Mouse (Mus musculus) right cerebral cortex, adult 18-20 months (tissue): ENCODE results near the gene Eif5a2.
A peak's percentile ranks its signal among the peaks of the same experiment; 100 is the strongest.
"Not testable (repeated sequence)": the region's sequence is repeated elsewhere in the genome, so short reads cannot be mapped to it uniquely, and the experiment has no call there.

Experiments used
- DNase-seq: peaks from one replicate; pipeline ENCODE4 v3.0.0; 2022; ENCODE audit warnings: mixed read lengths

Eif5a2 gene

GRCm38 (mm10) chr3:28780994-28781393, at the start of gene Eif5a2:
Eif5a2 (plus strand) TSS chr3:28781276.
- peak; percentile 96 for DNase-seq

DNA sequence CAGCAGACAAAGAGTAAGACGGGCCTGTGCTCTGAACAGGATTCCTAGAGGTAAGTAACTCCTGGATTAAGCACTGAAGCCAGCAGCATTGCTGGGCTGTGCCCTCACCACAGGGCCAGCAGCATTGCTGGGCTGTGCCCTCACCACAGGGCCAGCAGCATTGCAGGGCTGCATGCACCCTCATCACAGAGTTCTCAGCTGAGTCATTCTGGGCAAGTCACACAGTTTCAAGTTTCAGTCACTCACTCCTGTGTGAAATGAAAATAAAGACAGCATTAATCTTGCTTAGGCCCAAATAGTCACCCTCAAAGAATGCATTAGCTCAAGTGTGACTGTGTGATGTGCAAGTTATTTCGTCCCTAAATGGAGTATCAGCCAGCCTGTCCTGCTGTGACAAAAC, 46.4 kb upstream of the Eif5a2 start:
- no peak for DNase-seq

GRCm38 (mm10) chr3:28736981-28737380, 44.1 kb upstream of the Eif5a2 start:
- DNase-seq, result no peak

- DNase-seq, result no peak
Observed at GRCm38 (mm10) chr3:28740353-28740752, 40.7 kb upstream of the Eif5a2 start.

- DNase-seq, result no peak
Observed at GRCm38 (mm10) chr3:28743251-28743650, 37.8 kb upstream of the Eif5a2 start.

- DNase-seq, result peak; percentile 83
Observed at GRCm38 (mm10) chr3:28745835-28746483, 35.1 kb upstream of the Eif5a2 start.

DNA sequence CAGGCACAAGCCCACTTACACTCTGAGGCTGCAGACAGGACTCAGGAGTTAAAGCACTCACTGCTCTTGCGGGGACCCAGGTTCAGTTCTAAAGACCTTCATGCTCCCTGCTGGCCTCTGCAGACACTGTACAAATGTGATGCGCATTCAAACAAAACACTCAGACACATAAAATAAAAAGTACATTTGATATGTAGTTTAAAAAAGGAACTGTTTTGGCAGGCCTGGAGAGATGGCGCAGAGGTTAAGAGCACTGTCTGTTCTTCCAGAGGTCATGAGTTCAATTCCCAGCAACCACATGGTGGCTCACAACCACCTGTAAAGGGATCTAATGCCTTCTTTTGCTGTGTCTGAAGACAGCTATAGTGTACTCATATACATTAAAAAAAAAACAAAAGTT, 32.9 kb upstream of the Eif5a2 start:
- DNase-seq, result no peak

DNA sequence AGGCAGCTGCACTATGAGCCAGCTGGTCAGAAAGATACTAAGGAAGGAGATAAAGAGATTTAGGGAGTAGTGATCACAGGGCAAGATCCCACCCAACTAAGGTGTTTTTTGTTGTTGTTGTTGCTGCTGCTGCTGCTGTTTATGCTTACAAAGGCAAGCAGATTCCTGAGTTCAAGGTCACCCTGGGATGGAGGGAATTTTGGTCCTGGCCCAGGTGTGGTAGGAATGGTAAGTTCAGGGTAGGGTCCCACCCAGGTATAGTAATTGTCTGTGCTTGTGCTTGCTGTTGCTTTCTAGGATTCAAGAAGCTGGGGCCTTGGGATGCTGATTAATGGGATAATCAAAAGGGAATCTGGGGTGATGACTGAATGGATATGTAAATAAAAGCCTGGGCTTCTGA, 32.1 kb upstream of the Eif5a2 start:
- no peak for DNase-seq

DNA sequence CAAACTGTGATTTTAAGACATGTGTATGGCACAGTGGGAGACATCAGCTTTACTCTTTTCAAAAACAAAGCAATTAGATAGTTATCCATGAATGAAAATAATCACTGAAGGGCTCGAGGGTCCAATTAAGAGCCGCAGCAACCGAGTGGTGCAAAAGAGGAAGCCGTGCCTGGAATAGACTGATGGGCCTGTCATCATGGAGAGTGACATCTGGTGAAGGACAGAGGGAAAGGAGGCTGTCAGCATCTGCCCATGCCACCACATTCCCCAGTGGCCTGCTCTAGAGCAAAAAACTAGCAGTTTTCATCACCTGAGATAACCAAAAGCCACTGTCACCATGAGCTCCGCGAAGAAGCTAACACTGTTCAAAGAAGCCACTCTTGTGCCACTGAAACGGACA, 25.6 kb upstream of the Eif5a2 start:
- DNase-seq, result no peak

DNA sequence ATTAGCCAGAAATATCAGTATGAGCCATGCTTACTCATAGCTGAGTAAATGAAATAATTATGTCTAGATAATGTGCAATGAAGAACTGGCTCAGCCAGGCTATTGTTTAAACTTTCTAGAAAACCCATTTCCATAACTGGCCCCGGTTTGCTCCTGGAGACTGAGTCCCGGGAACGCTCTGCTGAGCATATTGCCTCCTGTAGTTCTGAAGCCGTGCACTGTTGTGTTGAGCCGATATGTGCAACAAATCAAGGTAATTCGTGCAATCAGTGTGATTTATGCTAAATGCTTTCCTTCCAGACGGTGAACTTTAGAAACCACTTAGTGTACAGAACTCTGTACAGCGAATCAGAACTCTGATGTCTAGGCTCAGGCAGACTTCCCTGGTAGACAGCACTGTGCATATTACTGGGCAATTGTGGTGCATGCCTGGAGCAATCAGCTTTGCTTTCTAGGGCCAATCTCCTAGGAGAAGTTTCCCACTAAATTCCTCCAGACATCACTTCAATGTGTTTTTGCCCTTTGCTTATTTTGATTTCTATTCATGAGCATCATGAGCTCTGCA, 19.8 kb upstream of the Eif5a2 start:
- no peak for DNase-seq

GRCm38 (mm10) chr3:28766935-28767334, 14.1 kb upstream of the Eif5a2 start:
- DNase-seq, result no peak

- no peak for DNase-seq
Observed at GRCm38 (mm10) chr3:28768222-28768621, 12.9 kb upstream of the Eif5a2 start.

DNA sequence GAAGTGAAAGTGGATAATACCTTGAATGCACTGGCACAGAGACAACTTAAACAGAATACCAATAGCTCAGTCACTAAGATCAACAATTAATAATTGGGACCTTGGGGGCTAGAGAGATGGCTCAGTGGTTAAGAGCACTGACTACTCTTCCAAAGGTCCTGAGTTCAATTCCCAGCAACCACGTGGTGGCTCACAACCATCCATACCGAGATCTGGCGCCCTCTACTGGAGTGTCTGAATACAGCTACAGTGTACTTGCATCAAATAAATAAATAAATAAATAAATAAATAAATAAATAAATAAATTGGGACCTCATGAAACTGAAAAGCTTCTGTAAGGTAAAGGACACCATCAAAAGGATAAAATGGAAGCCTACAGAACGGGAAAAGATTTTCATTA, 8.2 kb upstream of the Eif5a2 start:
- not testable (repeated sequence) for DNase-seq

GRCm38 (mm10) chr3:28775361-28775760, 5.7 kb upstream of the Eif5a2 start:
- no peak for DNase-seq

GRCm38 (mm10) chr3:28775958-28776357, 5.1 kb upstream of the Eif5a2 start:
- DNase-seq, result no peak

DNA sequence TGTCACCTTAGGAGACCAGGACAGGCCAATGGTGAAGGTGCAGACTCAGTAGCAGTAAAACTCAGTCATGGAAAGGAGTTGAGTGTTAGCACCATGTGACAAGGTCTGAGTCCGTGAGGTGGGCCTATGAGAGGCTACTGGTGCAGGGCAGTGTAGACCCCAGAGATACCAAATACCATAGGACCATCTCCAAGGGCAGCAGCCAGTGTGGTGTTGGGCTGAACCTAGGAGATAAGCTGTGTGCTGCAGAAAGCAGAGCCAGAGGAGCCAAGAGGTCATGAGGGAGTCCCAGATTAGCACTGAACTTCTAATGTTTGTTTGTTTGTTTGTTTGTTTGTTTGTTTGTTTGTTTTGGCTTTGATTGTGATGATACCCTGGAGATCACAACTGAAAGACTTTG, 4.6 kb upstream of the Eif5a2 start:
- DNase-seq, result no peak

- no peak for DNase-seq
Observed at GRCm38 (mm10) chr3:28780511-28780910, 565 bp upstream of the Eif5a2 start.

DNA sequence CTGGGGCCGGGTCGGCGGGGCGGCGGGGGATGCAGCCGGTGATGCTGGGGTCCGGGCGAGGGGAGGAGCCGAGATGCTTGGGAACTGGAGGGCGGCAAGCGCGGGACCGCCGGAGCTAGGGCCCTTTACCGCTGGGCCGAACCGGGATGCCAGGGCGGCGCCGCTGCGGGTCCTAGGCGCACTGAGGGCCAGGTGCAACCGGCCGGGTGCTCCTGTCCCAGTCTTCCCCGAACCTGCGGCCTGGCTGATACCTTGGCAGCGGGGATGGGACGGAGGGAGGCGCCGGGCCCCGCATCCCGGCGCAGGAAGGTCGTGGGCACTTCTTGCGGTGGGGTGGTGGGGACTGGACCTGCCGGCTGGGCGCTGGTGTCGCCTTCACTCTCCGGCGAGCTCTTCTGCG, 346 bp downstream of the Eif5a2 start:
- DNase-seq, result no peak

DNA sequence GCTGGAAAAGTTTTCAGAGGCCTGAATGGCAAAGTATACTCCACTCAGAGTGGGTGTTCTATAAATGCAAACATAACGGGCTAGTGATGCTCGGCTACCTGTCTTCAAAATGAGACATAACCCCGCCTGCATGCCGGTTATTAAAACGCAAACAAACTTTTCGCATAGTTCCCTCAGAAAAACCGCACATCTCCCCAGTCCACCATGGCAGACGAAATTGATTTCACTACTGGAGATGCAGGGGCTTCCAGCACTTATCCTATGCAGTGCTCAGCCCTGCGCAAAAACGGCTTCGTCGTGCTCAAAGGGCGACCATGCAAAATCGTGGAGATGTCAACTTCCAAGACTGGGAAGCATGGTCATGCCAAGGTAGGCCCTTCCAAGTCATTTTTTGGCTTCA, 772 bp downstream of the Eif5a2 start:
- no peak for DNase-seq

DNA sequence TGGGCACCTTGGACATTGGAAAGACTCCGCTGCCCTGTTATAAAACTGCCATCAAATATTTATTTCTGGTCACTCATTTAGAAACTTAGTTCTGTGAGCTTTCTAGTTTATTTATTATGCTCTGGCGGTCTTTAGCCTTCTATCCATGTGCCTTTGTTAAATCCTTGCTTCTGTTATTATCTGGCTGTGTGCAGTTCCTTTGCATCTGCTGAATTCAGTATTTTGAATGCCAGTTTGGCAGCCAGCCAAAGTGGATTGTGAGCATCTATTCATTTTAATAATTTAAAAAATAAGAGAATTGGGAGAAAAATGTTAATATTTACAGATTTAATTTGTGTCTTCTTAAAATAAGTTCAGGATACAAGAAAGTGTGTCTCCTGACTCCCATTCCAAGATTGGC, 3.1 kb downstream of the Eif5a2 start:
- DNase-seq, result no peak

- DNase-seq, result no peak
Observed at GRCm38 (mm10) chr3:28794835-28795234, 13.8 kb downstream of the Eif5a2 start.

DNA sequence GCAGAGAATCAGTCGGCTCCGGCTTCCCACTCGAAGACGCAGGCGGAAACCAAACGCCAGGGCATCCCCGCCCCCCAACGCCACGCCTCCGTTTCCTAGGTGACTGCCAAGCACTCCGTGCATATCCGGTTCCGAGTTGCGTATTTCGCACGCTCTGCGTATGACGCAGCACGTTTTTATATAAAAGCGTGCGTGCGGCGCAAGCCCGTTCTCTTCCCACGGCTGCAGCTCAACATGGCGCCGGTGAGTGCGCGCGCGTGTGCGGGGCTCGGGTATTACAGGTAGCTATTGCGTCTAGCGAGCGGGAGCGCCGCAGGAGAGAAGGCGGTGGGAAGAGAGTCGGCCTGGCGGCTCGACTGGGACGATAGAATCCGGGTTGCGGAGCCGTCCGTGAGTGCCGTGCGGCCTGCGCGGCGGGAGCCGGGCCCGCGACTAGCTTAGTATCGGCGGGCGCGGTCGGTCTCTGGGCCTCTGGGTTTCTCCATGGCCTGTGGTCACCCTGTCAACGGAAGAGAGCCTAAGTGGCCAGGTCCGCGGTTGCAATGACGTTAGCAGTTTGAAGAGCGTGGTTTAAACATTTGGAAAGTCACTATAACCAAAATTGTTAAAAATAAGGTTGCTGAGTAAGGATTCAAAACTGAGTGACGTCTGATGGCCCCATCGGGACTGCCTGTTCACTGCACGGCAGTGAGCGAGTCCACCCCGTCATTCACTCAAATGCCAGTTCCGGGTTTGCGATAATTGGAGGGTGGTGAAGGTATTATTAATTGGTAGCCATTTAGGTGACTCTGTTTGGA, 24.4 kb downstream of the Eif5a2 start, which contains the start of gene Rpl22l1:
Gene Rpl22l1, plus strand, starts transcription at position 136 of the 797 bp plus-strand sequence.
- DNase-seq, result peak; percentile 98

GRCm38 (mm10) chr3:28808039-28808643, 27.1 kb downstream of the Eif5a2 start:
- no peak for DNase-seq

- DNase-seq, result no peak
Observed at GRCm38 (mm10) chr3:28811441-28811840, 30.4 kb downstream of the Eif5a2 start.
